Mouse (Mus musculus) spleen, adult 2 months (tissue): ENCODE results near the gene Arfgef3. TPM values are rescaled to one million over a fixed set of nuclear protein-coding genes. Genes with fewer than 3 reads are reported as not detected.

ENCODE experiments used
- DNase-seq, 2 experiments: peaks; one replicate each; pipeline versions ENCODE4 v3.0.0 to v3.0.0-alpha.2; 2012 to 2021; ENCODE audit warnings: low spot score in 2 of 2, low read depth in 1 of 2
- H3K27ac ChIP-seq: fragments of 200-500 bp; 2 replicates; pipeline ENCODE4 v1.5.1; 2012; ENCODE audit warnings: low read length, inconsistent platforms; ENCODE audit not compliant: insufficient read depth
- H3K27me3 ChIP-seq: fragments of 200-500 bp; 2 replicates; pipeline ENCODE4 v1.6.1; 2012; ENCODE audit warnings: mild to moderate bottlenecking, moderate library complexity, low read length, inconsistent platforms; ENCODE audit not compliant: control insufficient read depth, insufficient read depth
- H3K36me3 ChIP-seq: fragments of 200-500 bp; 2 replicates; pipeline ENCODE4 v1.6.1; 2012; ENCODE audit warnings: mild to moderate bottlenecking, low read length, inconsistent platforms; ENCODE audit not compliant: control insufficient read depth, insufficient read depth
- H3K4me1 ChIP-seq: fragments of 200-500 bp; 2 replicates; pipeline ENCODE4 v1.6.1; 2011; ENCODE audit warnings: inconsistent platforms; ENCODE audit not compliant: control insufficient read depth, insufficient read depth, insufficient read length
- H3K4me3 ChIP-seq: fragments of 200-500 bp; 2 replicates; pipeline ENCODE4 v1.5.1; 2011; ENCODE audit warnings: mild to moderate bottlenecking, inconsistent platforms; ENCODE audit not compliant: insufficient read depth, insufficient read length; ENCODE audit errors: extremely low read depth
- CTCF ChIP-seq: fragments of 200-500 bp; IDR thresholded peaks from 2 replicates; pipeline ENCODE4 v1.5.1; 2011; ENCODE audit warnings: mild to moderate bottlenecking, inconsistent platforms; ENCODE audit not compliant: insufficient read depth, insufficient read length, insufficient replicate concordance; ENCODE audit errors: extremely low read depth
- POLR2A ChIP-seq: fragments of 200-500 bp; IDR thresholded peaks from 2 replicates; pipeline ENCODE4 v1.6.1; 2011; ENCODE audit warnings: low read depth, low read length, inconsistent platforms
- WGBS: fragments of 180-500 bp; shearing (Covaris S2); methylation state at CpG from one replicate; pipeline ENCODE4 v1.1.7; 2018; 5-methylcytosine and 5-hydroxymethylcytosine counted together
- polyA plus RNA-seq: library from polyadenylated mRNA; depleted of rRNA; stranded (reverse); fragments of >200 nt; gene quantifications from 2 replicates; pipeline ENCODE4 v1.2.3, GENCODE M21; 2012

Arfgef3 gene
- polyA plus RNA-seq, 1 experiment = 0.19 TPM

GRCm38 (mm10) chr10:18709836-18710235 lies 33.9 kb downstream of the Arfgef3 start:
- H3K4me3 ChIP-seq = no peak overlapping the region
- no peak overlapping the region for H3K27ac ChIP-seq
- H3K4me1 ChIP-seq = no peaks in the 10 kb centered on the region
- no peaks in the 10 kb centered on the region for H3K36me3 ChIP-seq
- TF ChIP-seq CTCF = no peak
- TF ChIP-seq POLR2A = no peak
- WGBS = 88% methylated on average over 2 of the region's 2 CpGs
- H3K27me3 ChIP-seq = no peaks in the 10 kb centered on the region
- DNase-seq = no peak

DNA sequence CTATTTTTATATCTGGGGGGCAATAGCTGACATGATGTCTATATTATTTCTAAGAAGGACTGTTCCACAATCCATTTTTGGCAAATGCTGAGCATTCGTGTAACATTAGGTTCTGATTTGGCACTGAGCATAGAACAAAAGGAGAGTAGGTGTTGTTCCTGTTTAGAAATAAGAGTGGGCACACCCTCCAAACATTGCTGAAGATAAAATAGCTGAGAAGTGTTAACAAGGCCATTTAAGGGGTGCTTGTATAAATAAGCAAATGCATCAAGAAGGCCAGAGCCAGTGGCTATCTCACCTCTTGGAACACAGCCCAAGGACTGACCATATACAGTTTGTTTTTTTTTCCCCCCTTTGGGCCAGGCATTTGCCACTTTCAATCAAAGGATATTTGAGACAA lies 35.1 kb downstream of the Arfgef3 start:
- 73% methylated on average over 1 of the region's 1 CpGs for WGBS

DNA sequence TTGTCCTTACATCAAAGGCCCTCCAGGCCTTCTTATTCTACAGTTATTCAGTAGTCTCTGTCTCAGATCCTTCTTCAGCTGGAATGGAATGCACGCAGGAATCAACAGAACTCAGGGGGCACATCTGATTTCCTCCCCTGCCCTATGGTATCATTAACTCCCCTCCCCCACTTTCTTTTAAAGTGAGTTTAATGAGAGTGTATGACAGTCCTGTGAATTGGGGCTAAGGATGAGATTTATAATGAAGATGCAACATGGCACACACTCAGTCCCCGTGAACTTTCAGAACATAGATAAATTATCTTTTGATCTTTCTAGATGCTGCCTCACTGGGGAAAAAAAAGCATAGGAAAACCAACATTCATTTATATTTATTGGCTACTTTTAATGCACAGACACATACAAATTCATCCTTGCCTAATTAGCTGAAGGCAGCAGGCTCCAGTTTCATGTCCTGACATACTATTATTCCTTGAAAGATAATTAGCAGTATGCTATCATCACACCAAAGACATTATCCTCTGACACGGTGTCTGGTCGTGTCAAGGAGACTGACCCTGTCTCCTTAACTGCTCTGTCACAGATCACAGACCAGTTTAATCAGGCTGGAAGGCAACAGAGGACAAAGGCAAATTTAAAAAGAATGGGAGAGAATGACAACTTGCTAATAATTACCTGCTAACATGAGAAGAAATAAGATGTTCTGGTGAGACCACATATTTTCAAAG lies 39.2 kb downstream of the Arfgef3 start:
- H3K27ac ChIP-seq = no peak overlapping the region
- no peak for DNase-seq
- WGBS = 88% methylated on average over 4 of the region's 4 CpGs
- TF ChIP-seq POLR2A (no peak), CTCF (no peak)
- no peaks in the 10 kb centered on the region for H3K36me3 ChIP-seq
- H3K27me3 ChIP-seq = no peaks in the 10 kb centered on the region
- H3K4me1 ChIP-seq = no peaks in the 10 kb centered on the region
- H3K4me3 ChIP-seq = no peak overlapping the region

More for the DNA sequence above, 35.1 kb downstream of the Arfgef3 start:
- Histone ChIP-seq H3K4me3 (no peak overlapping the region), H3K36me3 (no peaks in the 10 kb centered on the region), H3K27me3 (no peaks in the 10 kb centered on the region), H3K27ac (no peak overlapping the region), H3K4me1 (no peaks in the 10 kb centered on the region)
- no peak for DNase-seq
- TF ChIP-seq CTCF = no peak
- no peak for TF ChIP-seq POLR2A

- H3K36me3 ChIP-seq = no peaks in the 10 kb centered on the region
- H3K27ac ChIP-seq = no peak overlapping the region
- no peak for DNase-seq
- H3K4me1 ChIP-seq = no peaks in the 10 kb centered on the region
- TF ChIP-seq POLR2A (no peak), CTCF (no peak)
- no peak overlapping the region for H3K4me3 ChIP-seq
- no peaks in the 10 kb centered on the region for H3K27me3 ChIP-seq
Measured at GRCm38 (mm10) chr10:18701517-18701916, 42.2 kb downstream of the Arfgef3 start.

GRCm38 (mm10) chr10:18700117-18700516 lies 43.6 kb downstream of the Arfgef3 start:
- Histone ChIP-seq H3K36me3 (no peaks in the 10 kb centered on the region), H3K4me3 (no peak overlapping the region), H3K4me1 (no peaks in the 10 kb centered on the region), H3K27ac (no peak overlapping the region), H3K27me3 (no peaks in the 10 kb centered on the region)
- no peak for DNase-seq
- TF ChIP-seq CTCF (no peak), POLR2A (no peak)
- WGBS = 62% methylated on average over 2 of the region's 2 CpGs

GRCm38 (mm10) chr10:18699151-18699550 lies 44.6 kb downstream of the Arfgef3 start:
- no peaks in the 10 kb centered on the region for H3K36me3 ChIP-seq
- no peaks in the 10 kb centered on the region for H3K4me1 ChIP-seq
- no peak for DNase-seq
- WGBS = 95% methylated on average over 2 of the region's 2 CpGs
- H3K27me3 ChIP-seq = no peaks in the 10 kb centered on the region
- H3K4me3 ChIP-seq = no peak overlapping the region
- TF ChIP-seq CTCF (no peak), POLR2A (no peak)
- no peak overlapping the region for H3K27ac ChIP-seq

DNA sequence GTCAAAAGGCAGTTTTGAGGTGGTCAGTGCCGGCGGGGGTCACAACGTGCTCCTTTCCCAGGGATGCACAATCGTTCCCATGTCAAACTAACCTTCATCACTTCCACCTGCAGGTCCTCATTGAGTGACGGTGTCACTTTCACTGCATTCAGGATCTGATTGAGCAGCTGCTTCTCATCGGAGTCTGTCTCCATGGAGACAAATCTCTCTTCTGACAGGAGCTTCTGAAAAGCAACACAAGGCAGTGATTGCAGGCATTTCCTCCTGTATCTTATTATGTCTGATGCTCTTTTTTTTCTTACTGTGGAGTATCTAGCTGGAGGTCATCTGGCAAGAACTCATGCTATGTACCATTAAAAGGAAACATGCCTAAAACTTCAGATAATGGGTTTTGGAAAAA lies 47.3 kb downstream of the Arfgef3 start:
- H3K27me3 ChIP-seq = no peaks in the 10 kb centered on the region
- no peaks in the 10 kb centered on the region for H3K4me1 ChIP-seq
- no peaks in the 10 kb centered on the region for H3K36me3 ChIP-seq
- TF ChIP-seq CTCF = no peak
- no peak for TF ChIP-seq POLR2A
- no peak for DNase-seq
- 84% methylated on average over 6 of the region's 6 CpGs for WGBS
- no peak overlapping the region for H3K27ac ChIP-seq
- no peak overlapping the region for H3K4me3 ChIP-seq
